Mouse (Mus musculus) limb, embryonic 11.5 days (tissue): ENCODE measurements at regions not wholly inside any gene's neighbourhood (a gene's known extent, or its start where the extent isn't known, plus 50 kb on each side); places are given as distances from the start of the nearest gene placed in this dataset.

Experiments
- ATAC-seq: fragments of 200-750 bp; cut with Nextera tagmentation; 2 replicates; pipeline ENCODE4 v1.8.0; 2017; ENCODE audit warnings: low read depth; ENCODE audit not compliant: insufficient number of reproducible peaks, low FRiP score, low TSS enrichment
- DNase-seq: peaks from one replicate; pipeline ENCODE4 v3.0.0-alpha.2; 2015; ENCODE audit warnings: low spot score
- H3K27ac ChIP-seq: fragments of 300-500 bp; sonication (generic); replicated peaks from 2 replicates; pipeline ENCODE4 v1.5.1; 2014; ENCODE audit warnings: low read depth, mild to moderate bottlenecking, low read length
- H3K27me3 ChIP-seq: fragments of 300-500 bp; sonication (generic); 2 replicates; pipeline ENCODE4 v1.6.1; 2014; ENCODE audit warnings: mild to moderate bottlenecking, low read length, mixed read lengths; ENCODE audit not compliant: control insufficient read depth, insufficient read depth
- H3K36me3 ChIP-seq: fragments of 300-500 bp; sonication (generic); 2 replicates; pipeline ENCODE4 v1.6.1; 2014; ENCODE audit warnings: mild to moderate bottlenecking, low read length, moderate library complexity, mixed read lengths; ENCODE audit not compliant: control insufficient read depth, insufficient read depth
- H3K4me1 ChIP-seq: fragments of 300-500 bp; sonication (generic); 2 replicates; pipeline ENCODE4 v1.6.1; 2014; ENCODE audit warnings: low read length, mixed read lengths; ENCODE audit not compliant: control insufficient read depth, insufficient read depth
- H3K4me2 ChIP-seq: fragments of 300-500 bp; sonication (generic); 2 replicates; pipeline ENCODE4 v1.6.1; 2014; ENCODE audit warnings: low read depth, mild to moderate bottlenecking, moderate library complexity; ENCODE audit not compliant: severe bottlenecking
- H3K4me3 ChIP-seq: fragments of 300-500 bp; sonication (generic); 2 replicates; pipeline ENCODE4 v1.5.1; 2014; ENCODE audit warnings: low read depth, low read length
- H3K9ac ChIP-seq: fragments of 300-500 bp; sonication (generic); 2 replicates; pipeline ENCODE4 v1.6.1; 2014; ENCODE audit warnings: mild to moderate bottlenecking, low read length
- H3K9me3 ChIP-seq: fragments of 300-500 bp; sonication (generic); 2 replicates; pipeline ENCODE4 v1.6.1; 2016; ENCODE audit warnings: low read length; ENCODE audit not compliant: control insufficient read depth
- WGBS: fragments of 180-500 bp; shearing (Covaris S2); extraction: QIAGEN DNeasy Blood & Tissue Kit; methylation state at CpG from one replicate; pipeline ENCODE4 v1.1.7; 2014; 5-methylcytosine and 5-hydroxymethylcytosine counted together

- WGBS: 55% methylated on average over 4 of the region's 4 CpGs
- ATAC-seq (no peak), DNase-seq (no peak)
- no peak overlapping the region for H3K27ac ChIP-seq
- 0 out of 2 replicates have a peak, but pooled peaks cover 2% of the 10 kb centered on the region for H3K4me1 ChIP-seq
- no peaks in the 10 kb centered on the region for H3K27me3 ChIP-seq
- no peaks in the 10 kb centered on the region; the same call in 1 of the 2 replicates for H3K9me3 ChIP-seq
- H3K36me3 ChIP-seq: no peaks in the 10 kb centered on the region
- H3K4me2 ChIP-seq: no peak overlapping the region
- H3K4me3 ChIP-seq: no peak overlapping the region
- H3K9ac ChIP-seq: no peak overlapping the region
Observed at GRCm38 (mm10) chr4:131212711-131213110, 268.5 kb downstream of the Matn1 start.

- ATAC-seq: no peak
- no peak for DNase-seq
- H3K9me3 ChIP-seq: no peaks in the 10 kb centered on the region; the same call in 1 of the 2 replicates
- 86% methylated on average over 11 of the region's 11 CpGs for WGBS
- H3K4me3 ChIP-seq: no peak overlapping the region
- H3K27ac ChIP-seq: no peak overlapping the region
- no peaks in the 10 kb centered on the region for H3K27me3 ChIP-seq
- no peak overlapping the region for H3K4me2 ChIP-seq
- H3K9ac ChIP-seq: no peak overlapping the region
- 0 out of 2 replicates have a peak, but pooled peaks cover 2% of the 10 kb centered on the region for H3K4me1 ChIP-seq
- no peaks in the 10 kb centered on the region for H3K36me3 ChIP-seq
Observed at GRCm38 (mm10) chr4:131215682-131216081, 271.5 kb downstream of the Matn1 start.

- Histone ChIP-seq H3K4me2 (no peak overlapping the region), H3K9ac (no peak overlapping the region), H3K4me1 (0 out of 2 replicates have a peak, but pooled peaks cover 2% of the 10 kb centered on the region), H3K27me3 (no peaks in the 10 kb centered on the region), H3K9me3 (no peaks in the 10 kb centered on the region), H3K36me3 (no peaks in the 10 kb centered on the region), H3K4me3 (no peak overlapping the region), H3K27ac (no peak overlapping the region)
- no peak for DNase-seq
- WGBS: 79% methylated on average over 3 of the region's 3 CpGs
- no peak for ATAC-seq
Observed at GRCm38 (mm10) chr4:131216361-131216760, 272.2 kb downstream of the Matn1 start.

- no peak overlapping the region for H3K9ac ChIP-seq
- H3K27ac ChIP-seq: no peak overlapping the region
- no peaks in the 10 kb centered on the region for H3K36me3 ChIP-seq
- no peaks in the 10 kb centered on the region for H3K27me3 ChIP-seq
- H3K4me3 ChIP-seq: no peak overlapping the region
- H3K9me3 ChIP-seq: no peaks in the 10 kb centered on the region
- DNase-seq: no peak
- H3K4me1 ChIP-seq: 0 out of 2 replicates have a peak, but pooled peaks cover 2% of the 10 kb centered on the region
- WGBS: 88% methylated on average over 4 of the region's 4 CpGs
- H3K4me2 ChIP-seq: no peak overlapping the region
- ATAC-seq: no peak
Observed at GRCm38 (mm10) chr4:131217083-131217482, 272.9 kb downstream of the Matn1 start.

- Histone ChIP-seq H3K27me3 (no peaks in the 10 kb centered on the region), H3K36me3 (no peaks in the 10 kb centered on the region), H3K4me3 (no peak overlapping the region), H3K27ac (no peak overlapping the region), H3K4me2 (no peak overlapping the region), H3K4me1 (0 out of 2 replicates have a peak, but pooled peaks cover 2% of the 10 kb centered on the region), H3K9me3 (no peaks in the 10 kb centered on the region), H3K9ac (no peak overlapping the region)
- DNase-seq (no peak), ATAC-seq (no peak)
- WGBS: 38% methylated on average over 7 of the region's 7 CpGs
Observed at GRCm38 (mm10) chr4:131217571-131218155, 273.5 kb downstream of the Matn1 start.

- Histone ChIP-seq H3K27ac (no peak overlapping the region), H3K4me1 (no peaks in the 10 kb centered on the region), H3K9me3 (no peaks in the 10 kb centered on the region), H3K4me2 (no peak overlapping the region), H3K27me3 (no peaks in the 10 kb centered on the region), H3K9ac (no peak overlapping the region; the same call in 1 of the 2 replicates), H3K4me3 (no peak overlapping the region), H3K36me3 (no peaks in the 10 kb centered on the region)
- no peak for DNase-seq
- WGBS: 76% methylated on average over 10 of the region's 10 CpGs
- ATAC-seq: no peak
Observed at GRCm38 (mm10) chr4:131220966-131221365, 276.8 kb downstream of the Matn1 start.

- Histone ChIP-seq H3K27me3 (no peaks in the 10 kb centered on the region), H3K4me1 (no peaks in the 10 kb centered on the region), H3K4me2 (no peak overlapping the region), H3K4me3 (no peak overlapping the region), H3K9ac (no peak overlapping the region), H3K36me3 (no peaks in the 10 kb centered on the region), H3K9me3 (no peaks in the 10 kb centered on the region), H3K27ac (no peak overlapping the region)
- WGBS: 88% methylated on average over 5 of the region's 5 CpGs
- ATAC-seq: no peak
- no peak for DNase-seq
Observed at GRCm38 (mm10) chr4:131230361-131230760, 286.2 kb downstream of the Matn1 start.

GRCm38 (mm10) chr4:131236611-131237031 is 292.4 kb downstream of the Matn1 start:
- Histone ChIP-seq H3K36me3 (no peaks in the 10 kb centered on the region), H3K4me3 (no peak overlapping the region), H3K4me1 (no peaks in the 10 kb centered on the region), H3K9ac (no peak overlapping the region), H3K9me3 (no peaks in the 10 kb centered on the region), H3K27ac (no peak overlapping the region), H3K27me3 (no peaks in the 10 kb centered on the region), H3K4me2 (no peak overlapping the region)
- DNase-seq: no peak
- ATAC-seq: no peak
- WGBS: 46% methylated on average over 4 of the region's 4 CpGs

GRCm38 (mm10) chr4:131238591-131238990 is 294.4 kb downstream of the Matn1 start:
- Histone ChIP-seq H3K9ac (no peak overlapping the region), H3K9me3 (no peaks in the 10 kb centered on the region), H3K27ac (no peak overlapping the region), H3K4me1 (peaks cover 3% of the 10 kb centered on the region; the same call in 1 of the 2 replicates), H3K4me3 (no peak overlapping the region), H3K36me3 (no peaks in the 10 kb centered on the region), H3K27me3 (no peaks in the 10 kb centered on the region), H3K4me2 (no peak overlapping the region)
- DNase-seq: no peak
- no peak for ATAC-seq
- WGBS: 76% methylated on average over 3 of the region's 3 CpGs
